Mouse (Mus musculus) MEL (cell line): Measurements from ENCODE around the gene Stk11.
A peak's percentile ranks its signal among the peaks of the same experiment; 100 is the strongest.

ENCODE experiments used
- E2F4 ChIP-seq: IDR thresholded peaks from 2 replicates; pipeline ENCODE4 v1.6.1; 2011; ENCODE audit warnings: low read depth, low read length, improper control_type of control experiment, borderline replicate concordance
- EP300 ChIP-seq, 2 experiments: IDR thresholded peaks; 2 replicates each; pipeline ENCODE4 v1.6.1; 2011; ENCODE audit warnings: improper control_type of control experiment in 2 of 2, low read length in 2 of 2, low read depth in 1 of 2, mild to moderate bottlenecking in 1 of 2
- GABPA ChIP-seq: IDR thresholded peaks from 2 replicates; pipeline ENCODE4 v1.6.1; 2012; ENCODE audit warnings: low read depth, mild to moderate bottlenecking, inconsistent platforms, low read length, improper control_type of control experiment, moderate library complexity
- GATA1 ChIP-seq: IDR thresholded peaks from 2 replicates; pipeline ENCODE4 v1.6.1; 2011; ENCODE audit warnings: low read depth, low read length, improper control_type of control experiment
- HCFC1 ChIP-seq: IDR thresholded peaks from 2 replicates; pipeline ENCODE4 v1.6.1; 2012; ENCODE audit warnings: low read depth, mild to moderate bottlenecking, inconsistent platforms, low read length, improper control_type of control experiment, moderate library complexity
- MAZ ChIP-seq: IDR thresholded peaks from 2 replicates; pipeline ENCODE4 v1.6.1; 2012; ENCODE audit warnings: low read depth, mild to moderate bottlenecking, inconsistent platforms, low read length, improper control_type of control experiment
- RAD21 ChIP-seq: IDR thresholded peaks from 2 replicates; pipeline ENCODE4 v1.6.1; 2011; ENCODE audit warnings: mild to moderate bottlenecking, low read depth, low read length, improper control_type of control experiment
- SMC3 ChIP-seq: IDR thresholded peaks from 2 replicates; pipeline ENCODE4 v1.6.1; 2011; ENCODE audit warnings: low read depth, low read length, improper control_type of control experiment
- UBTF ChIP-seq: IDR thresholded peaks from 2 replicates; pipeline ENCODE4 v1.6.1; 2012; ENCODE audit warnings: low read depth, mild to moderate bottlenecking, inconsistent platforms, low read length, improper control_type of control experiment, moderate library complexity, borderline replicate concordance; ENCODE audit not compliant: insufficient read depth
- USF1 ChIP-seq: IDR thresholded peaks from 2 replicates; pipeline ENCODE4 v1.6.1; 2014; ENCODE audit warnings: low read depth, mild to moderate bottlenecking, inconsistent platforms, low read length, improper control_type of control experiment, moderate library complexity

DNA sequence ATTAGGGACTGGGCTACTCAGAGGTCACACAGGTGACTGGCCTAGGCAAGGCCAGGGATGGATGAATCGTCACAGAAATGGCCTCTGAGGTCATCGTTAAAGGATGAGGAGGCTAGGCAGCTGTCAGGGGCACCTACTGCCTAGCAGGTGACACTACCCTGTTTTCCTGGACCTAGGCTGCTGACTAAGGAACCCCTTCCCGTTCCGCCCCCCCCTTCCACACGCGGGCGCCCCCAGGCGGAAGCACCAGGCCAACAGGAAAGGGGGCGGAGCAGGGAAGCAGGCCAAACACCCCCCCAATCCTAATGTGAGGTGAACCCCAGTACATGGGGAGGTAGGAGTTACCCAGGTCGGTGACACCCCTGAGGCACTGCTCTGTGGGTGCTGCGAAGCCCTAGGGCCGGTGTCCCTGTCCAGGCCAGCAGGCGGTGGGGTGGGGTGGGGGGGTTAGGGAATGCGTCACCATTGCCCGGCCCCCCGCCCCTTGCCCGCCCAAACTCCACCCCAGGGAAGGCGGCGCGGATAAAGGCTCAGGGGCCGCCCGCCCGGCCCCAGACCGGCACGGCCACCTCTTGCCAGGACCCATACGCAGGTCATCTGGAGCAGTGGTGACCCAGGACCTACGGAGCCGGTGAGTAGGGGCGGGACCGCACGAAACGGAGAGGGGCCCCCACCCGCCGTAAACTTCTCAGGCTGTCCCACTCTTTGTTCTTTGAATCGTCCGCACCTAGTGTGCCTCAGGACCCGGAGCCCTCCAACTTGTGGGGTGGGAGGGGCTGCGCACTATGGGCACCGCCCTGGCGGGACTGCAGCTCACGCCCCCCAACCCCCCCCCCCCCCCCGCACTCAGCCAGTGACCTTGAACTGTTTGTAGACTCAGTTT, 32.4 kb downstream of the Stk11 start, which contains the start of gene Midn:
- 0 out of 4 replicates have a peak, but pooled peaks of 1 of the 2 experiments have one; percentile 5 for TF ChIP-seq EP300 (IDR thresholded peaks at IDR 0.05; ENCODE audit: low read depth in 1 of 2, low read length in 2 of 2)
- no peak for TF ChIP-seq GATA1
- TF ChIP-seq MAZ = peak; percentile 95; the same call in 1 of the 2 replicates
- TF ChIP-seq UBTF = no peak
- TF ChIP-seq HCFC1 = peak; percentile 16; the same call in 1 of the 2 replicates
- TF ChIP-seq E2F4 = no peak
- no peak for TF ChIP-seq USF1
- no peak for TF ChIP-seq GABPA
- TF ChIP-seq RAD21 = no peak
- TF ChIP-seq SMC3 = peak; percentile 32
